Mouse (Mus musculus) kidney, adult 2 months (tissue): ENCODE measurements around the gene Zbtb12. TPM values are rescaled to one million over a fixed set of nuclear protein-coding genes. Genes with fewer than 3 reads are reported as not detected.

Source experiments
- DNase-seq: peaks from one replicate; pipeline ENCODE4 v3.0.0; 2021
- H3K27ac ChIP-seq: fragments of 200-500 bp; 2 replicates; pipeline ENCODE4 v1.5.1; 2012; ENCODE audit warnings: low read depth, low read length, control low read depth, inconsistent platforms; ENCODE audit not compliant: insufficient read depth
- H3K27me3 ChIP-seq: fragments of 200-500 bp; replicated peaks from 2 replicates; pipeline ENCODE4 v1.6.1; 2012; ENCODE audit warnings: mild to moderate bottlenecking, moderate library complexity, low read length, inconsistent platforms; ENCODE audit not compliant: control insufficient read depth, insufficient read depth
- H3K36me3 ChIP-seq: fragments of 200-500 bp; 2 replicates; pipeline ENCODE4 v1.6.1; 2012; ENCODE audit warnings: mild to moderate bottlenecking, moderate library complexity, low read length, inconsistent platforms; ENCODE audit not compliant: control insufficient read depth, insufficient read depth
- H3K4me1 ChIP-seq: fragments of 200-500 bp; 2 replicates; pipeline ENCODE4 v1.6.1; 2011; ENCODE audit warnings: low read length; ENCODE audit not compliant: control insufficient read depth, insufficient read depth
- H3K4me3 ChIP-seq: fragments of 200-500 bp; 2 replicates; pipeline ENCODE4 v1.5.1; 2011; ENCODE audit warnings: mild to moderate bottlenecking, low read depth, low read length, control low read depth; ENCODE audit not compliant: insufficient read depth
- CTCF ChIP-seq: fragments of 200-500 bp; conservative IDR thresholded peaks from 2 replicates; pipeline ENCODE4 v1.5.1; 2011; ENCODE audit warnings: low read depth, mild to moderate bottlenecking, control low read depth, low read length, moderate library complexity, mixed read lengths; ENCODE audit not compliant: insufficient read depth, insufficient read length
- POLR2A ChIP-seq: fragments of 200-500 bp; IDR thresholded peaks from one replicate; pipeline ENCODE4 v1.6.1; 2011; ENCODE audit warnings: low read depth, low read length, control low read depth
- WGBS: fragments of 180-500 bp; shearing (Covaris S2); methylation state at CpG from one replicate; pipeline ENCODE4 v1.1.7; 2018; 5-methylcytosine and 5-hydroxymethylcytosine counted together
- polyA plus RNA-seq: library from polyadenylated mRNA; depleted of rRNA; stranded (reverse); fragments of >200 nt; gene quantifications from 2 replicates; pipeline ENCODE4 v1.2.3, GENCODE M21; 2012

Gene Zbtb12
- polyA plus RNA-seq, 1 experiment: 9.4 TPM

DNA sequence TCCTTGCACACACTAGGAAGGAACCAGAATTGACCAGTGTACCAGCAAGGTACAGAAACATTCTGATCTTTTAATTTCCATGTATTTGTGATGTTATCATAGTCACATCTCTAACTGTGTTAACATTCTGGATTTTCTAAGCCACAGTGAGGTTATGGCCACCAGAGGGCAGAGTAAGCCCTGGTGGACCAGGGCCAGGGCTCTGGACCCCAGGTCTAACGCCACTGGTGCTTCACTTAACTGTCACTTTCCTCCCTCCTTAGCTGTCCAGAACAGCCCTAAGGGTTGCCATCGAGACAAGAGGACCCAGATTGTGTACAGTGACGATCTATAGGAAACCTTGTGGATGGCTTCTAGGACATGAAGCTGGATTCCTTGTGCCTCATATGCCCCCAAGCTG lies 23.5 kb upstream of the Zbtb12 start:
- peak; percentile 58 for DNase-seq
- Histone ChIP-seq H3K27ac (no peak overlapping the region), H3K27me3 (no peaks in the 10 kb centered on the region), H3K36me3 (no peaks in the 10 kb centered on the region), H3K4me3 (no peak overlapping the region), H3K4me1 (peaks cover 4% of the 10 kb centered on the region; the same call in 1 of the 2 replicates)
- TF ChIP-seq CTCF: peak; percentile 72
- no peak for TF ChIP-seq POLR2A
- 24% methylated on average over 3 of the region's 3 CpGs for WGBS

DNA sequence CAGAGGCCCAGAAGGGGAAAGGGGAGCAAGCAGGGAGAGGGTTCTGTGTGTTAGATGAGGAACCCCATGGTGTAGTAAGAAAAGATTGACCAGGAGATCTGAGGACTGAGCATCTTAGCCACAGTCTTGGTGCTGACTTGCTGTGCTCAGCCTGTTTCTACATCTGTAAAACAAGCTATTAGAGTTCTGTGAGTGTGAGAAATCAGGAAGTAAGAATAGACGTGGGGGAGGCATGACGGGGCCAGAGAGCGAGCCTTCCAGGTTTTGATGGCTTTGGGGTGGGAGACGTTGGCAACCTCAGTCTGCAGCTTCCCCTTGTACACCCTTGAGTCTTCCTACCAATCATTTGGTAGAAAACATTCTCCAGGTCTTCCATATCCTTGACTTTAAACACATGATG lies 20.6 kb upstream of the Zbtb12 start:
- Histone ChIP-seq H3K27me3 (no peaks in the 10 kb centered on the region), H3K4me3 (no peak overlapping the region), H3K36me3 (no peaks in the 10 kb centered on the region), H3K4me1 (peaks cover 6% of the 10 kb centered on the region; the same call in 1 of the 2 replicates), H3K27ac (no peak overlapping the region)
- no peak for DNase-seq
- TF ChIP-seq CTCF (no peak), POLR2A (no peak)
- WGBS: 63% methylated on average over 4 of the region's 4 CpGs

DNA sequence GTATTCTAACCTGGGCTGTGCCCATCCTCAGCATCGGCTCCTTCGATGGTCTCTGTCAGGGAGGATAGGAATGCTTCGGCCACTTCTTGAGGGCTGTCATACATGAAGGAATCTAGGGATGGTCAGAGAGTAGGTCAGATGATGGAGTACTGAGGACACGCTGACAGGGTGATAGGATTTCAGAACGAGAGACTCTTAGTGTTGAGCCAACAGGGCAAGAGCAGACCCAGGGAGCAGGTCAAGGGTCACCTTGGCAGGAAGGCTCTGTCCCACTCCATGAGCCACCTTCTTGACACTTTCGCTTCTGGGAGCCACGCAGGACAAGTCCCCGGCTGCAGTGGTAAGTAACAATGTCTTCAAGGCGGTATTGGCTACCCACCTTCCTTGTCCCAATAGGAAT lies 18.8 kb upstream of the Zbtb12 start:
- no peak overlapping the region for H3K27ac ChIP-seq
- no peaks in the 10 kb centered on the region for H3K27me3 ChIP-seq
- H3K36me3 ChIP-seq: no peaks in the 10 kb centered on the region
- WGBS: 65% methylated on average over 9 of the region's 9 CpGs
- H3K4me1 ChIP-seq: peaks cover 6% of the 10 kb centered on the region; the same call in 1 of the 2 replicates
- no peak for TF ChIP-seq POLR2A
- TF ChIP-seq CTCF: no peak
- no peak for DNase-seq
- no peak overlapping the region for H3K4me3 ChIP-seq

DNA sequence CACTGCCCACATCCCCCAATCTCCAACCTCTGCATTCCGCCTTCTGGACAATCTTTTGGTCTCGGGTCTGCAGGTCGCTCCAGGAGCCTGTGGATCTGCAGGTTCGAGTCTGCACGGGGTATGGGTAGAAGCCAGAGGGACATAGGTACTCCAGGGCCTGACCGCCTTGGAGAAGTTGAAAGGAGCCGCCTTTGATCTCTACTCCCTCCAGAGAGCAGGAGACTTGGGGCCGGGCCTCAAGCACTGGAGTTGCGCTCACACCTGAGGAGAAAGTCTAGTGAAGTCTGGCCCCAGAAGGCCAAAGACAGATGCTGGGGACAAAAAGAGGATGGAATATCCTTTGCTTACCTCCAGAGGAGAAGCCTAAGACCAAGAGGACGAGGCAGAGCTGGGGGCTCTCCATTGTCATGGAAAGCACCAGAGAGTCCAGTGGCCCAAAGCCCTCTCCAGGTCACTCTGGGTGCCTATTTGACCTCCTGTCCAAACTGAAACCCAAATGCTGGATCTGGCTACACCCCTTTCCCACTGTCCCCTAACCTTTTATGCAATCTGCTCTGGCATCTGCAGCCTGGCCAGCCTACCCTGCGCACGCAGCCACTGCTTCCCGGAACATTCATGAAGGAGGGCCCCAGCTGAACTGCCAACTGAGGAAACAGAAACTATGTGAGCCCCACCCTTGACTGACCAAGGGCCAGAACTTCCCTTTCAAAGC lies 17.4 kb upstream of the Zbtb12 start:
- Histone ChIP-seq H3K36me3 (no peaks in the 10 kb centered on the region), H3K4me3 (peak overlapping the region; percentile 42), H3K4me1 (peaks cover 6% of the 10 kb centered on the region; the same call in 1 of the 2 replicates), H3K27me3 (no peaks in the 10 kb centered on the region), H3K27ac (peak overlapping the region; percentile 93)
- DNase-seq: peak; percentile 87
- TF ChIP-seq POLR2A: no peak
- TF ChIP-seq CTCF: no peak
- 39% methylated on average over 13 of the region's 13 CpGs for WGBS

DNA sequence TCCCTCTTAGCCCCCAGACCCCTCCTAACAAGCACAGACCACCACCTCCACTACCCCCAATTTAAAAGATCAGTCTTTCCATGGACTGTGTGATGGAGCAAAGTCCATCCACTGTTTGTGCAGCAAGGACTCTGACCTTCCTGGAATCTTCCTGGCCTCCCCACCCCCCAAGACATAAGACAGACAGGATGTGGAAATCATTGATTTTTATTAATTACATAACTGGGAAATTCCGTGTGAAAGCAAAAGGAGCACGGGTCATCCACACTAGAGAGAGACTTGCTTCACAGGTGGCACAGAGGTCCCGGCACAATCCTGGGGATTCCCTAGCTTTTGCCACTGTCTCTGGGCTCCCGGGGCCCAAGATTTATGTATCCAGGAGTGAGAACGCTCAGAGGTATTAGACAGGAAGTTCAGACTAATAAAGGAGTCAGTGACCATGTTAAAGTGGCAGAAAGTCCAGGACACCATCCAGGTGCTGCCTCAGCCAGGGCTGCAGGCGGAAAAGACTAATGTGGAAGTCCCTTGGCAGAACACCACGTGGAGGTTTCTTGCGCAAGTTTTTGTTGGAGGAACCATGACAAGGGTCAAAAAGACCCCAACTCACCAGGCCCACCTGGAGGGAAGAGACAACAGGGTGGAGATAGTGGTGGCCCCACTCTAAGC lies 16.7 kb upstream of the Zbtb12 start, which contains the start of gene Cfb:
TSS of gene Cfb (minus strand) at position 103 of the 666 bp plus-strand sequence.
- no peaks in the 10 kb centered on the region for H3K36me3 ChIP-seq
- no peak for TF ChIP-seq POLR2A
- TF ChIP-seq CTCF: no peak
- DNase-seq: peak; percentile 92
- H3K4me1 ChIP-seq: peaks cover 6% of the 10 kb centered on the region; the same call in 1 of the 2 replicates
- WGBS: 16% methylated on average over 8 of the region's 8 CpGs
- peak within 1 kb of the TSS; percentile 42 for H3K4me3 ChIP-seq
- no peaks in the 10 kb centered on the region for H3K27me3 ChIP-seq
- H3K27ac ChIP-seq: peak within 1 kb of the TSS; percentile 93

DNA sequence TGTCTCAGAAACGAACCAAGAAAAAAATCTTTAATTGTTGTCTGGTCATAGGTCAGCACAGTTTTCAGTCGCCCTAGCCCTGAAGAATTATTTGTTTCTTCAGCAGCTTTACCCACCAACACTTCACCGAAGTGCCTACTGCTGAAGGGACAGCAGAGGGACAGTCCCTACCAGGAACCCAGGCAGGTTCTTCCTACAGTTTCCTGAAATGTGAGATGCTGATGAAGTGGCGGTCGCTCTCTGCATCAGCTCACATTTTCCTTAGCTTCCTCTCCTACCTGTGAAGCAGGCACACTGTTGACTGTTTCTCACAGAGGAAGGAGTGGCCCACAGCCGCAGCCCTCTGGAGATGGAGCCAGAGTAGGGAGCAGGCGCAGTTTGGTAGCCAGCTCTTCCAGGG lies 13.3 kb upstream of the Zbtb12 start:
- H3K4me1 ChIP-seq: peaks cover 6% of the 10 kb centered on the region; the same call in 1 of the 2 replicates
- H3K36me3 ChIP-seq: no peaks in the 10 kb centered on the region
- 47% methylated on average over 7 of the region's 7 CpGs for WGBS
- no peak overlapping the region for H3K27ac ChIP-seq
- H3K4me3 ChIP-seq: no peak overlapping the region
- H3K27me3 ChIP-seq: no peaks in the 10 kb centered on the region
- TF ChIP-seq CTCF: no peak
- no peak for TF ChIP-seq POLR2A
- no peak for DNase-seq

DNA sequence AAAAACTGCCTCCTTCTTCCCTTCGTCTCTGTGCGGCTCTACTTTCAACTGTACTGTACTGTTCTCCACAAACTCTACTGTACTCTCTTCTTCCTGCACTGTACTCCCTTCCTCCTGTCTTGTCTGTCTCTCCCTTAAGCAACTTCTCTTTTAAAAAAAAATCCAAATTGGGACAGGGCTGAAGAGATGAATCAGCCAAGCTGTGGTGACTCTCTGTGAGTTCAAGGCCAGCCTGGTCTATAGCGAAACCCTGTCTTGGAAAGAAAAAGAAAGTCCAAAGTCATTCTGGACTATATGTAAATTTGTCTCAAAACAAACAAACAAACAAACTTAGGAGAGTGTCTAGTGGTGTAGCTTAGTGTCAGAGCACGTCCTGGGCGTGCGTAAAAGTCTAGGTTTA lies 5.0 kb upstream of the Zbtb12 start:
- no peaks in the 10 kb centered on the region for H3K27me3 ChIP-seq
- no peak for DNase-seq
- H3K4me1 ChIP-seq: no peaks in the 10 kb centered on the region
- WGBS: 88% methylated on average over 6 of the region's 6 CpGs
- H3K36me3 ChIP-seq: no peaks in the 10 kb centered on the region
- H3K27ac ChIP-seq: no peak overlapping the region
- H3K4me3 ChIP-seq: no peak overlapping the region
- TF ChIP-seq CTCF (no peak), POLR2A (no peak)
